Mouse (Mus musculus) midbrain, embryonic 11.5 days (tissue): ENCODE measurements at regions not wholly inside any gene's neighbourhood (a gene's known extent, or its start where the extent isn't known, plus 50 kb on each side); places are given as distances from the start of the nearest gene placed in this dataset.

Experiments
- ATAC-seq: fragments of 200-750 bp; cut with Nextera tagmentation; 2 replicates; pipeline ENCODE4 v1.8.0; 2017; ENCODE audit warnings: moderate TSS enrichment, moderate library complexity; ENCODE audit not compliant: low FRiP score
- DNase-seq: peaks from one replicate; pipeline ENCODE4 v3.0.0; 2015; ENCODE audit warnings: low spot score; ENCODE audit errors: missing footprints
- H3K27ac ChIP-seq: fragments of 300-500 bp; sonication (generic); 2 replicates; pipeline ENCODE4 v1.5.1; 2014; ENCODE audit warnings: low read depth, low read length
- H3K27me3 ChIP-seq: fragments of 300-500 bp; sonication (generic); 2 replicates; pipeline ENCODE4 v1.6.1; 2014; ENCODE audit warnings: mild to moderate bottlenecking, low read length, moderate library complexity, mixed read lengths; ENCODE audit not compliant: control insufficient read depth, insufficient read depth
- H3K36me3 ChIP-seq: fragments of 300-500 bp; sonication (generic); 2 replicates; pipeline ENCODE4 v1.6.1; 2014; ENCODE audit warnings: mild to moderate bottlenecking, low read length, moderate library complexity, mixed read lengths; ENCODE audit not compliant: control insufficient read depth, insufficient read depth
- H3K4me1 ChIP-seq: fragments of 300-500 bp; sonication (generic); 2 replicates; pipeline ENCODE4 v1.6.1; 2014; ENCODE audit warnings: low read length; ENCODE audit not compliant: control insufficient read depth, insufficient read depth
- H3K4me2 ChIP-seq: fragments of 300-500 bp; sonication (generic); 2 replicates; pipeline ENCODE4 v1.6.1; 2014; ENCODE audit warnings: mild to moderate bottlenecking, moderate library complexity
- H3K4me3 ChIP-seq: fragments of 300-500 bp; sonication (generic); 2 replicates; pipeline ENCODE4 v1.5.1; 2014; ENCODE audit warnings: low read depth, low read length
- H3K9ac ChIP-seq: fragments of 300-500 bp; sonication (generic); 2 replicates; pipeline ENCODE4 v1.6.1; 2014; ENCODE audit warnings: low read length
- H3K9me3 ChIP-seq: fragments of 300-500 bp; sonication (generic); 2 replicates; pipeline ENCODE4 v1.6.1; 2016; ENCODE audit warnings: low read length; ENCODE audit not compliant: control insufficient read depth
- WGBS: fragments of 180-500 bp; shearing (Covaris S2); extraction: QIAGEN DNeasy Blood & Tissue Kit; methylation state at CpG from one replicate; pipeline ENCODE4 v1.1.7; 2014; 5-methylcytosine and 5-hydroxymethylcytosine counted together

DNA sequence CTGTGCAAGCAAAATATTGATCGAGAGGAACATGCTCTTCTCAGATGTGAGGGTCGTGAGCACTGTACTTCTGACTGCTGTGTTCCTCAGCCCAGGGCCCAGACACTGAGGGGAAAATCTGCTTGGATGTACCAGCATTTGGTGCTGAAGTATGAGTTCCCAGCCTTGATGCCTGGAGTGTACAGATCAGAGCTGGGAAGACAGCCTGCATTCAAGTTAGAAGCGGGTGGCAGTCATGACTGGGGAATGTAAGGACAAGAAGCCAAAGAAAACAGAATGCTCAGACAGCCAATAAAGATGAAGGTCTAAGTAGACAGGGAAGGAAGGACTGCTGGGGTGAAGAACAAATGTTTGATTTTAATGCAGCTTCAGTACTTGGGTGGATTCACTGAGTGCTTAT lies 148.9 kb downstream of the Lurap1l start:
- Histone ChIP-seq H3K4me1 (no peaks in the 10 kb centered on the region), H3K27ac (no peak overlapping the region), H3K4me2 (no peak overlapping the region), H3K27me3 (no peaks in the 10 kb centered on the region), H3K9ac (no peak overlapping the region), H3K4me3 (no peak overlapping the region), H3K36me3 (no peaks in the 10 kb centered on the region), H3K9me3 (no peaks in the 10 kb centered on the region)
- DNase-seq (no peak), ATAC-seq (no peak)
- 85% methylated on average over 3 of the region's 3 CpGs for WGBS

DNA sequence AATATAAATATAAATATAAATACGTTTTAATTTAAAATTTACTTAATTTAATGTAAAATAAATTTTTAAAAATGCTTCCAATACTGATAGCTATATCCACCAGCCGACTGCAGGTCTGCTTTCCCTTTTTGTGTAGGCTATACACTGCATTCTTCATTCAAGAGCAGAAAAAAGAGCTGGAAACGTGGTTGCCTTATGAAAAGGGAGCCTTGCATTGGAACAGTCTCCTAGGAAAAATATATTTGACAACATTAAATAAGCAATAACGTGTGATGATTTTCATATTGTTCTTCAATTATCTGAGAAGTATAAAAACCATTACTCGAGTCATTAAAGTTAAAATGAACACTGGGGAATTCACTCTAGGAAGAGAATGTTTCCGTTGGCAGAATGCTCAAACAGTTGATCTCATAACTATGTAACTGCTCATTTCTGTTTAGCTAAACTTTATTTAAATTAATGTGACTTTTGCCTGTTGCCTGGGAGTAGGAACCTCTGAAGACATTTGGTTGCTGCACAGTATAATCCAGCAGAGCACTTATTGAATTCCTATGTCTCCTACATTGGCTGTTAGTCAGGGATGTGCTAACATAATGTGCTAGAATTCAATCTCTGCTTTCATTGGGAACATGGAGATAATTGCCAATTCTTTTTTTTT lies 172.0 kb downstream of the Lurap1l start:
- WGBS: 79% methylated on average over 6 of the region's 6 CpGs
- no peak overlapping the region for H3K4me2 ChIP-seq
- H3K9me3 ChIP-seq: no peaks in the 10 kb centered on the region
- no peaks in the 10 kb centered on the region for H3K27me3 ChIP-seq
- no peak for DNase-seq
- no peak overlapping the region for H3K9ac ChIP-seq
- H3K4me1 ChIP-seq: no peaks in the 10 kb centered on the region
- no peak overlapping the region for H3K4me3 ChIP-seq
- no peaks in the 10 kb centered on the region for H3K36me3 ChIP-seq
- H3K27ac ChIP-seq: no peak overlapping the region
- ATAC-seq: no peak

DNA sequence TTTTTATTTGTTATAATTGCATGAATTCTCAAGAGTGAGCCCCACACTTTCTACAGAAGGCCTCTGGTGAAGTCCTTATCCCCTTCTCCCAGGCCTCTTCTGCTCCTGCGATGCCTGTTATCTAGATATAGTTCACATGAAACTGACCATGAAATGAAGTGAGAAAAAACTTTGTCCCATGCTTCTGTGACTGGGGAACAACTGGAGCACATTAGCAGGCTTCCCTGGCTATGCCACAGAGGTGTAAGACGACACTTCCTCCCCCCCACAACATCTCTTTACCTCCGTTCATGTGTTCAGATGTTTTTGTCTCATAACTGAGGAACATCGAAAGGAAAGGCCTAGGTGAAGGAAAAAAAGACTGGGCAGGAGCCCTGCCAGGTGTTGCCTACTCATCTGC lies 174.7 kb downstream of the Lurap1l start:
- whole genome bisulfite sequencing: 71% methylated on average over 4 of the region's 4 CpGs
- no peak for ATAC-seq

DNA sequence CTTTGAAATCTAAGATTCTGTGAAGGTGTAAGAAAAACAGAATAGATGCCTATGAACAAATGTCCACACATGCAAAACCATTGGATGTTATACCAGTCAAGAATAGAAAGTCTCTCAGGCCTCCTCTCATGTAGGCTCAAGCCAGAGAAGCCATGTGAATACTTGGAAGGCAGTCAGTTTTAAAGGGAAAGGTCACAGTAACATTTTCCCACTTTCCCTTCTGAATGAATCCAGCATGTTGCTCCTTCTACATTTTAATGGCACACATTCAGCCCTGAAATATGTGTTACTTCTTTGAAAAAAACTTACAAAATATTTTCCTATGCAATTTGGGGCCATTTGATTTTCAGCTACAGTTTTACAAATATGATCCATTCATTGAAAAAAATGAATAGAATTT lies 186.1 kb downstream of the Lurap1l start:
- Histone ChIP-seq H3K27me3 (no peaks in the 10 kb centered on the region), H3K4me2 (no peak overlapping the region), H3K4me3 (no peak overlapping the region), H3K36me3 (no peaks in the 10 kb centered on the region), H3K9me3 (no peaks in the 10 kb centered on the region), H3K4me1 (no peaks in the 10 kb centered on the region), H3K9ac (no peak overlapping the region), H3K27ac (no peak overlapping the region)
- no peak for ATAC-seq
- no peak for DNase-seq

More for the DNA sequence above, 174.7 kb downstream of the Lurap1l start:
- H3K9me3 ChIP-seq: no peaks in the 10 kb centered on the region
- H3K27me3 ChIP-seq: no peaks in the 10 kb centered on the region
- H3K4me2 ChIP-seq: no peak overlapping the region
- no peak overlapping the region for H3K9ac ChIP-seq
- no peaks in the 10 kb centered on the region for H3K36me3 ChIP-seq
- H3K4me1 ChIP-seq: no peaks in the 10 kb centered on the region
- no peak overlapping the region for H3K4me3 ChIP-seq
- DNase-seq: no peak
- H3K27ac ChIP-seq: no peak overlapping the region

DNA sequence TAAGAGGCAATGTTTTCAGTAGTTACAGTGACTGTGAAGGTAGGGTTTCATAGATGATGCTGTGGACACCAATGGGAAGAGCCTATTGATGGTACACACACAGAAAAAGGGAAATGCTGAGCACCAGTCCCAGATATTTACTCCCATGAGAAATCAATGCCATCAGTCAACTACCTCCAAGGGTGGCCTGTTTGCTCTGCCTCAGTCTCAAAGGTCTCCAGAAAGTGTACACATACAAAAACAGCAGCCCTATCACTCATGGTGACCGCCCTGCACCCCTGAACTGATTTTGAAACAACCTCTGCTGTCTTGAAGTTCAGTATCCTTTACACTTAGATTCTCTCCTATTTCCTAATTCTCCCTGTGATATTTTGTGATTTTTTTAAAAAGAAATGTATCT lies 187.2 kb downstream of the Lurap1l start:
- Histone ChIP-seq H3K4me3 (no peak overlapping the region), H3K9me3 (no peaks in the 10 kb centered on the region), H3K4me2 (no peak overlapping the region), H3K9ac (no peak overlapping the region), H3K27ac (no peak overlapping the region), H3K36me3 (no peaks in the 10 kb centered on the region), H3K4me1 (no peaks in the 10 kb centered on the region), H3K27me3 (no peaks in the 10 kb centered on the region)
- ATAC-seq: no peak
- WGBS: 90% methylated on average over 1 of the region's 1 CpGs
- DNase-seq: no peak

DNA sequence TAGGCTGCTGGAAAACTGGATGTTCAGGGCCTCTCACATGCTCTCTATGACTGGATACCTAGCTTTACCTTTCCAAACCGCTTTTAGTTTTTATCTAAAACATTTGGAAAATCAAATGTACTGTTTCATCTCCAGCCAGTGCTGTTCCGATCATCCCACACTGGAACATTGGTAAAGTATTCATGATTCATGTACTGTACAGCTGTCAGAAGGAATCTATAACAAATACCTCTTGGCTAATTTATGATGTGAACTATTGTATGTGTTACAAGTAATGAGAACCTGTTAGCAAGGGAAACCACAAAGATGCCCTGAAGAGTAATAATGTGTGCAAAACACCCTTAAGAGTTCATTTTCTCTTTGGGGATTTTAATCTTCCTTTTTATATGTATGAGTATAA lies 190.6 kb downstream of the Lurap1l start:
- H3K4me3 ChIP-seq: no peak overlapping the region
- ATAC-seq (no peak), DNase-seq (no peak)
- H3K36me3 ChIP-seq: no peaks in the 10 kb centered on the region
- 86% methylated on average over 2 of the region's 2 CpGs for WGBS
- H3K9me3 ChIP-seq: no peaks in the 10 kb centered on the region
- no peak overlapping the region for H3K4me2 ChIP-seq
- no peak overlapping the region for H3K27ac ChIP-seq
- H3K4me1 ChIP-seq: no peaks in the 10 kb centered on the region
- no peaks in the 10 kb centered on the region for H3K27me3 ChIP-seq
- H3K9ac ChIP-seq: no peak overlapping the region

DNA sequence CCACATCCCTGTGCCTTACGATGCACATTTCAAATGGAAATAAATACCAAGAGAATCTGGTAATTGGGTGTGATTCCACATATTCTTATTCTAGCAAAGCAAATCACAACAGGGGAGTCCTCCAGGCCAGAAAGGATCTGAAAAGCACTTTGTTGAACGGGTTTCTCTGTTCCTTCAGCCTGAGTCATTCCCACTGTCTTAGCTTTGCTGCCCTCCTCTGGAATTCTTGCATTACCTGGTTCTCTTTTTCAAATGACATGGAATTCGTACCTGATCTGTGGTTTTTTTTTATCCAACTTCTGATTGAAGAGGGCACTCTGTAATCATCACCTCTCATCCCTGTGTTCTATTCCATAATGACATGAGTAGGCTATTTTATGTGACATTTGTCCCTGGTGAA lies 200.9 kb downstream of the Lurap1l start:
- Histone ChIP-seq H3K9me3 (no peaks in the 10 kb centered on the region), H3K4me3 (no peak overlapping the region), H3K4me2 (no peak overlapping the region), H3K27ac (no peak overlapping the region), H3K9ac (no peak overlapping the region), H3K36me3 (no peaks in the 10 kb centered on the region), H3K4me1 (no peaks in the 10 kb centered on the region), H3K27me3 (no peaks in the 10 kb centered on the region)
- WGBS: 60% methylated on average over 3 of the region's 3 CpGs
- DNase-seq (no peak), ATAC-seq (no peak)

DNA sequence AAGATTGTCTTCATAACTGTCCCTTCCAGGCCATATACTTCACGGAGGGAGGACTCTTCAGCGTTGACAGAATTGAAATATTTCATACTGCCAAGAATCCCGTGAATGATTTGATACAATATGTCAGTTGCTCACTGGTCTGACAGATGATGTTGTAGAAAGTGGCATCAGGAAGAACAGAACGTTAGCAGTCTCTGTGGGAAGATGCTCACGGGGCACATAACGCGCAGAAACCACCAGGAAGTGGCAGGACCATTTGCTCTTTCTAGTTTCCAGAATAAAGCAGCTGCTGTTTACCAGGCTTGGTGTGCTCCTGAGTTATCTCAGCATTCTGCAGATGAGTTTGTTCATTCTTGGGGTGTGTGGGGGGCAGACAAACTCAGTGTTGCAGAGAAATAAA lies 206.0 kb downstream of the Lurap1l start:
- no peaks in the 10 kb centered on the region for H3K4me1 ChIP-seq
- no peaks in the 10 kb centered on the region for H3K36me3 ChIP-seq
- WGBS: 91% methylated on average over 7 of the region's 7 CpGs
- DNase-seq: no peak
- H3K4me3 ChIP-seq: no peak overlapping the region
- H3K9ac ChIP-seq: no peak overlapping the region
- H3K9me3 ChIP-seq: no peaks in the 10 kb centered on the region
- H3K27ac ChIP-seq: no peak overlapping the region
- no peak overlapping the region for H3K4me2 ChIP-seq
- no peaks in the 10 kb centered on the region for H3K27me3 ChIP-seq
- ATAC-seq: no peak

DNA sequence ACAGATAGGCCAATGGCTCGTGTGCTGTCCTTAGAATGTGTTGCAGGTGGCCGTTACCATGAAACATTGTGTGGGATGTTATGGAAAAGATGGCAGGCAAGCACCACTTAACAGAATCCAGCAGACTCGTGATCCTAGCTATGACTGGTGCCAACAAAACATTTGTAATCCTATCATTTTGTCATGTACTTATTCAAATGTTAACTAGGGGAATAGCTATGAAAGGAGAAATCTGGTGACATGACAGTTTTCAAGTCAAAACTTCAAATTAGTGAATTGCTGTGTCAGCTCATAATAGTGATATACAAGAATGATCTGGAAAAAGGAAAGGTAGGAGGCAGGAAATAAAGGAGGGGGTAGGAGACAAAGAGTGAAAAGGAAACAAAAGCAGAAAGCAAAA lies 213.7 kb downstream of the Lurap1l start:
- no peak overlapping the region for H3K4me2 ChIP-seq
- H3K27ac ChIP-seq: no peak overlapping the region
- no peaks in the 10 kb centered on the region for H3K4me1 ChIP-seq
- no peaks in the 10 kb centered on the region for H3K9me3 ChIP-seq
- H3K27me3 ChIP-seq: no peaks in the 10 kb centered on the region
- DNase-seq (no peak), ATAC-seq (no peak)
- H3K36me3 ChIP-seq: no peaks in the 10 kb centered on the region
- H3K9ac ChIP-seq: no peak overlapping the region
- WGBS: 58% methylated on average over 3 of the region's 3 CpGs
- no peak overlapping the region for H3K4me3 ChIP-seq

DNA sequence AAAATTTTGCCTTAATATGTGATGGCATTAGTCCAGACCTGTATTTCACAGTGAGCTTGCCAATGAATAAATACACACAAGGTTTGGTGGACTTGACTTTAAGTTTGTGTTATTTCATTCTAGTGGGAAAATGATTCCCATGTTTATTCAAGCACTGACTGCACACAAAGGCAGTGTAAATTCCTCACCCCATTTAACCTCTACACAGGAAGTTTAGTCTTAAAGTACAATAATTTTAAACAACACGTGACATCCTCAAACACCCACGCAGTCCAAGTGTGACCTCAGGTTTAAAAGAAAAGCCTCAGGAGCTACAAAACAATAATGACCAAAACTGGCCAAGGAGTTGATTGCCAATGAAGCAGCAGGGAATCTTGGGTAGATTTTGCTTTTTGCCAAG lies 219.4 kb downstream of the Lurap1l start:
- H3K27ac ChIP-seq: no peak overlapping the region
- H3K27me3 ChIP-seq: no peaks in the 10 kb centered on the region
- no peaks in the 10 kb centered on the region for H3K4me1 ChIP-seq
- no peak for ATAC-seq
- H3K36me3 ChIP-seq: no peaks in the 10 kb centered on the region
- no peak overlapping the region for H3K9ac ChIP-seq
- H3K4me2 ChIP-seq: no peak overlapping the region
- no peak for DNase-seq
- 74% methylated on average over 2 of the region's 2 CpGs for WGBS
- no peak overlapping the region for H3K4me3 ChIP-seq
- H3K9me3 ChIP-seq: no peaks in the 10 kb centered on the region
